Mouse (Mus musculus): ENCODE results near the gene Cenps. TPM values are rescaled to one million over a fixed set of nuclear protein-coding genes. Genes with fewer than 3 reads are reported as not detected.

The Cenps gene
- total and polyA plus RNA-seq, 2 experiments from 2014 or later: 2.0 to 10.3 TPM

DNA sequence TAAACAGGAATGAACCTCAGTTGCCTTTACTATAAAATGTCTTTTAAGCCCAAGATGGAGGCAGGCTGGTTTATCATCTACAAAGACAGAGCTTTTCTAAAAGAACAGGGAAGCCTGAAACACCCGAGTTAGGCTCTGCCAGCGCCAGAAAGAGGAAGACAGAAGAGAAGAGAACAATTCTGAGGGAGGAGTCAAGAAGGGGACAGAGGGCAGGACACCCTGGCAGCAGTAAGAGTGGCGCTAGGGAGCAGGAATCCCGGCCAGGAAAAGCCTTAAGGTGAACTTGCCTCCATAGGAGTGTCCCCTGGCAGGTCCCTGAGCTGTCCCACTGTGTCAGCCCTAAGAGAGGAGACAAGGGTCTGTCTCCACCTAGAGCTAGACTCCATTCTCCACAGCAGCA, 6.2 kb upstream of the Cenps start:
- 31% methylated on average over 4 of the region's 4 CpGs for WGBS
- H3K27me3 ChIP-seq (ENCODE audit: control insufficient read depth, insufficient read depth, low read length): no peaks in the 10 kb centered on the region

DNA sequence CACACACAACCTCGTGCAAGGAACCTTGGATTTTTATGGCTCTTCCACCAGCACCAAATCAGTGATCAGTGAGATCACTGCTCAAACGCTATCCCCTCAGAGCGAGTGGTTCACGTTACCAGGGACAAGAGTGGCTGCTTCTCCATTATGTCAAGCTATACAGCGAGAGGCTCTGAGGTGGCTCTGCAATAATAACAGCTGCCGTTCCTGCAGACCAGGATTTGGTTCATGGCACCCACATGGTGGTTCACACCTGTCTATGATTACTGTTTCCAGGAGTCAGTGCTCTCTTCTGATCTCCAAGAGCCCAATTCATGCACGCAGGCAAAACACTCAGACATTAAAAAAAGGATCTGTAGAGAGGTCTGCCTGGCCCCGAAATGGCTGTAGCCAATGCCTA, 1.1 kb upstream of the Cenps start:
- Histone ChIP-seq H3K9ac (replicated peaks; ENCODE audit: low read depth, low read length) (no peak overlapping the region), H3K27me3 (ENCODE audit: control insufficient read depth, insufficient read depth, low read length) (no peaks in the 10 kb centered on the region), H3K27ac (ENCODE audit: low read depth) (no peak overlapping the region), H3K4me2 (ENCODE audit: low read depth, low read length) (no peak overlapping the region), H3K36me3 (replicated peaks; ENCODE audit: control insufficient read depth, insufficient read depth, low read length) (no peaks in the 10 kb centered on the region), H3K4me1 (ENCODE audit: control insufficient read depth, insufficient read depth) (peaks cover 5% of the 10 kb centered on the region; the same call in 1 of the 2 replicates), H3K9me3 (replicated peaks; ENCODE audit: control insufficient read depth, low read length) (no peaks in the 10 kb centered on the region), H3K4me3 (ENCODE audit: low read depth, low read length) (no peak overlapping the region)
- no peak for DNase-seq (ENCODE audit: low spot score)
- WGBS: 77% methylated on average over 8 of the region's 8 CpGs
- no peak for ATAC-seq (ENCODE audit: insufficient read depth, low read depth)
- TF ChIP-seq EP300 (IDR thresholded peaks at IDR 0.05; ENCODE audit: low read depth) (no peak), CTCF (IDR thresholded peaks at IDR 0.05; ENCODE audit: low read depth) (no peak)

More for the DNA sequence above, 6.2 kb upstream of the Cenps start:
- Histone ChIP-seq H3K4me2 (ENCODE audit: low read depth, low read length) (no peak overlapping the region), H3K27ac (ENCODE audit: low read depth) (no peak overlapping the region), H3K36me3 (replicated peaks; ENCODE audit: control insufficient read depth, insufficient read depth, low read length) (no peaks in the 10 kb centered on the region), H3K4me3 (ENCODE audit: low read depth, low read length) (no peak overlapping the region), H3K9ac (replicated peaks; ENCODE audit: low read depth, low read length) (no peak overlapping the region), H3K9me3 (replicated peaks; ENCODE audit: control insufficient read depth, low read length) (no peaks in the 10 kb centered on the region), H3K4me1 (ENCODE audit: control insufficient read depth, insufficient read depth) (no peaks in the 10 kb centered on the region)
- TF ChIP-seq EP300 (IDR thresholded peaks at IDR 0.05; ENCODE audit: low read depth): no peak
- TF ChIP-seq CTCF (IDR thresholded peaks at IDR 0.05; ENCODE audit: low read depth): no peak
- no peak for ATAC-seq (ENCODE audit: insufficient read depth, low read depth)
- DNase-seq (ENCODE audit: low spot score): no peak

GRCm38 (mm10) chr4:149136116-149136850, 1.1 kb downstream of the Cenps start:
- Histone ChIP-seq H3K4me3 (ENCODE audit: low read depth, low read length) (peak overlapping the region; percentile 64), H3K4me2 (ENCODE audit: low read depth, low read length) (peak overlapping the region; percentile 75), H3K27ac (ENCODE audit: low read depth) (no peak overlapping the region), H3K36me3 (replicated peaks; ENCODE audit: control insufficient read depth, insufficient read depth, low read length) (peaks cover under 1% of the 10 kb centered on the region; the same call in 1 of the 2 replicates), H3K4me1 (ENCODE audit: control insufficient read depth, insufficient read depth) (peaks cover 5% of the 10 kb centered on the region; the same call in 1 of the 2 replicates), H3K27me3 (ENCODE audit: control insufficient read depth, insufficient read depth, low read length) (no peaks in the 10 kb centered on the region), H3K9ac (replicated peaks; ENCODE audit: low read depth, low read length) (peak overlapping the region; percentile 43; the same call in 1 of the 2 replicates), H3K9me3 (replicated peaks; ENCODE audit: control insufficient read depth, low read length) (no peaks in the 10 kb centered on the region)
- DNase-seq (ENCODE audit: low spot score) (no peak), ATAC-seq (ENCODE audit: insufficient read depth, low read depth) (no peak)
- WGBS: 52% methylated on average over 18 of the region's 18 CpGs
- no peak for TF ChIP-seq CTCF (IDR thresholded peaks at IDR 0.05; ENCODE audit: low read depth)
- no peak for TF ChIP-seq EP300 (IDR thresholded peaks at IDR 0.05; ENCODE audit: low read depth)

GRCm38 (mm10) chr4:149133395-149133794, 4.0 kb downstream of the Cenps start:
- Histone ChIP-seq H3K9ac (replicated peaks; ENCODE audit: low read depth, low read length) (no peak overlapping the region), H3K9me3 (replicated peaks; ENCODE audit: control insufficient read depth, low read length) (no peaks in the 10 kb centered on the region), H3K36me3 (replicated peaks; ENCODE audit: control insufficient read depth, insufficient read depth, low read length) (peaks cover 14% of the 10 kb centered on the region), H3K4me2 (ENCODE audit: low read depth, low read length) (no peak overlapping the region), H3K27me3 (ENCODE audit: control insufficient read depth, insufficient read depth, low read length) (no peaks in the 10 kb centered on the region), H3K4me1 (ENCODE audit: control insufficient read depth, insufficient read depth) (peaks cover 5% of the 10 kb centered on the region; the same call in 1 of the 2 replicates), H3K27ac (ENCODE audit: low read depth) (no peak overlapping the region), H3K4me3 (ENCODE audit: low read depth, low read length) (no peak overlapping the region)
- TF ChIP-seq EP300 (IDR thresholded peaks at IDR 0.05; ENCODE audit: low read depth): no peak
- TF ChIP-seq CTCF (IDR thresholded peaks at IDR 0.05; ENCODE audit: low read depth): no peak
- WGBS: 91% methylated on average over 5 of the region's 5 CpGs
- ATAC-seq (ENCODE audit: insufficient read depth, low read depth) (no peak), DNase-seq (ENCODE audit: low spot score) (no peak)

GRCm38 (mm10) chr4:149131789-149132565, 5.5 kb downstream of the Cenps start:
- 86% methylated on average over 21 of the region's 21 CpGs for WGBS
- Histone ChIP-seq H3K9me3 (replicated peaks; ENCODE audit: control insufficient read depth, low read length) (no peaks in the 10 kb centered on the region), H3K9ac (replicated peaks; ENCODE audit: low read depth, low read length) (no peak overlapping the region), H3K36me3 (replicated peaks; ENCODE audit: control insufficient read depth, insufficient read depth, low read length) (peaks cover 14% of the 10 kb centered on the region), H3K27me3 (ENCODE audit: control insufficient read depth, insufficient read depth, low read length) (no peaks in the 10 kb centered on the region), H3K27ac (ENCODE audit: low read depth) (no peak overlapping the region), H3K4me3 (ENCODE audit: low read depth, low read length) (no peak overlapping the region), H3K4me1 (ENCODE audit: control insufficient read depth, insufficient read depth) (peaks cover 5% of the 10 kb centered on the region; the same call in 1 of the 2 replicates), H3K4me2 (ENCODE audit: low read depth, low read length) (no peak overlapping the region)
- ATAC-seq (ENCODE audit: insufficient read depth, low read depth) (no peak), DNase-seq (ENCODE audit: low spot score) (no peak)
- TF ChIP-seq CTCF (IDR thresholded peaks at IDR 0.05; ENCODE audit: low read depth) (no peak), EP300 (IDR thresholded peaks at IDR 0.05; ENCODE audit: low read depth) (no peak)
